Mouse (Mus musculus) C2C12 (cell line): ENCODE measurements at regions not wholly inside any gene's neighbourhood (a gene's known extent, or its start where the extent isn't known, plus 50 kb on each side); places are given as distances from the start of the nearest gene placed in this dataset.

Source experiments
- H3K27me3 ChIP-seq: one replicate; pipeline ENCODE4 v1.6.1; 2011; ENCODE audit not compliant: control insufficient read depth, insufficient read depth, insufficient read length
- H3K36me3 ChIP-seq: one replicate; pipeline ENCODE4 v1.6.1; 2011; ENCODE audit not compliant: control insufficient read depth, insufficient read depth
- H3K4me3 ChIP-seq: one replicate; pipeline ENCODE4 v1.5.1; 2011; ENCODE audit warnings: mild to moderate bottlenecking, control low read depth; ENCODE audit not compliant: poor library complexity, insufficient read depth, severe bottlenecking
- H3K79me2 ChIP-seq: one replicate; pipeline ENCODE4 v1.6.1; 2011; ENCODE audit not compliant: control insufficient read depth, insufficient read depth
- H3K79me3 ChIP-seq: one replicate; pipeline ENCODE4 v1.6.1; 2011; ENCODE audit warnings: low read depth, control low read depth
- H3ac ChIP-seq: one replicate; pipeline ENCODE3; 2011; ENCODE audit warnings: low read depth; ENCODE audit not compliant: control insufficient read depth, insufficient read length
- CEBPB ChIP-seq: IDR thresholded peaks from one replicate; pipeline ENCODE4 v1.6.1; 2011; ENCODE audit warnings: low read depth, mild to moderate bottlenecking, control low read depth, moderate library complexity
- CTCF ChIP-seq: IDR thresholded peaks from one replicate; pipeline ENCODE4 v1.5.1; 2011; ENCODE audit not compliant: control insufficient read depth, insufficient read depth, insufficient read length
- FOSL1 ChIP-seq: IDR thresholded peaks from one replicate; pipeline ENCODE4 v1.8.0; 2011; ENCODE audit warnings: mild to moderate bottlenecking, low read length; ENCODE audit not compliant: poor library complexity, insufficient read depth, severe bottlenecking
- MAX ChIP-seq: IDR thresholded peaks from one replicate; pipeline ENCODE4 v1.6.1; 2011; ENCODE audit warnings: mild to moderate bottlenecking, control low read depth
- MYOD1 ChIP-seq: IDR thresholded peaks from one replicate; pipeline ENCODE4 v1.6.1; 2011; ENCODE audit warnings: low read depth; ENCODE audit not compliant: control insufficient read depth, insufficient read length
- MYOG ChIP-seq: IDR thresholded peaks from one replicate; pipeline ENCODE4 v1.6.1; 2011; ENCODE audit not compliant: control insufficient read depth, insufficient read length; ENCODE audit errors: extremely low read depth
- USF1 ChIP-seq: IDR thresholded peaks from one replicate; pipeline ENCODE4 v1.6.1; 2011; ENCODE audit warnings: low read depth, mild to moderate bottlenecking, control low read depth, moderate library complexity

DNA sequence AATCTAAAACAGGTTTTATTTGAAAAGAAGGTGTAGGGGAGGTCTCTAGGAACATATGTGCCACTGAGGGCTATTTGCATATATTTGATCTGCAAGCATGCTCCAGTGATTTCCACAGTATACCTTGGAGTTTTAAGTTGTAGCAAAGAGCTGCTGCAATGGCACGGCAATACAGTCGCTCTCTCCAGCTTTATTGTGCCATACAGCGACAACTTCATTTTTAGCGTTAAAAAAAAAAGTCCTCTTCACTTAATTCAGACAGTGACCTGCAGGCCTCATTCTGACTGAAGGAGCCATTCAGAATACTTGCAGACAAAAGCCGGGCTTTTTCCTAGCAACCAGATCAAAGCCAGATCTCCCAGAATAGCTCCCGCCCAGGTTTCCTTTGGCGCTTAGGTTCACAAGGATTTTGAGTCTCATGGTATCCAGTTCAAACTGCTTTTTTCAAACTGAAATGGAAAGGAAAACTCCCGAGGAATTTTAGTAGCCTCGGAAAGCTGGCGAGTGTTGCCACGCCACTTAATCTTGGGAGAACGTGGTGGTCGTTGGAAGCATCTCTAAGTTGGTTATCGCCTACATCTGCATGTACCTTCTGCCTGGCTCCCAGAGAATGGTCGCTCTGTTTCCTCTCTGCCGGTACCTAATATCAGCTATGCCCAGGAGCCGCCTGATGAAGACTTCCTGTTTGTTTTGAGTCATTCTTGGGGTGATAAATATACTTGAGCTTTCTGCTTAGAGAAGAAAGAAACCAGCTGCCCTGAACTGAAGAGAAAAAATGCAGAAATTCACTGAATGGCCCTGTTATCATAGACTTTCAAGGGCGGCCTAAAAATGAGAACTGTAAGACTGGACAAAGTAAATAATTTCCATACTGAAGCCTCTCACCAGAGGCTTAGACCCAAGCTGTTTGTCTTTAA, 67.8 kb upstream of the Zeb2 start:
- H3K4me3 ChIP-seq = no peak overlapping the region
- no peak for TF ChIP-seq MYOD1
- no peaks in the 10 kb centered on the region for H3K79me2 ChIP-seq
- no peak overlapping the region for H3ac ChIP-seq
- H3K27me3 ChIP-seq = no peaks in the 10 kb centered on the region
- H3K79me3 ChIP-seq = no peaks in the 10 kb centered on the region
- no peaks in the 10 kb centered on the region for H3K36me3 ChIP-seq

DNA sequence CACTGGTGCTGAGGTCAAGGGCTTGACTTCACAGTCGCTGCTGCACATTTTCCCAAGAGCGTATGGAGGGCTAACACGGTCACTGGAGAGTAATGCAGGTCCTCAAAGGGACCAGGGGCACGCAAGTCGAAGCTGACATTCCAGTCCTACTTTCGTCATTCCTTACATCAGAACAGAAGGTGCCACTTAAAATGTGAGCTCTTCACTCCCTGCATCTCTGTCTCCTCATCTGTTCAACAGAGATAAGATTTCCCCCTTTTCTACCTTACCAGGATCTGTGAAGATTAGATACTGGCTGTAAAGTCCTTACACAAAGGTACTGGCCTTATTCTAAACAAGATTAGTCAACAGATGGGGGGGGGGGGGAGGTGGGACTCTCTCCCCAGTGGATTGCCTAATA, 67.0 kb upstream of the Zeb2 start:
- H3ac ChIP-seq = no peak overlapping the region
- H3K79me3 ChIP-seq = no peaks in the 10 kb centered on the region
- no peaks in the 10 kb centered on the region for H3K36me3 ChIP-seq
- H3K79me2 ChIP-seq = no peaks in the 10 kb centered on the region
- no peak for TF ChIP-seq CTCF
- TF ChIP-seq MYOG = no peak
- no peak for TF ChIP-seq MAX
- TF ChIP-seq FOSL1 = no peak
- no peak for TF ChIP-seq MYOD1
- TF ChIP-seq CEBPB = no peak
- TF ChIP-seq USF1 = no peak
- H3K27me3 ChIP-seq = no peaks in the 10 kb centered on the region
- H3K4me3 ChIP-seq = no peak overlapping the region

DNA sequence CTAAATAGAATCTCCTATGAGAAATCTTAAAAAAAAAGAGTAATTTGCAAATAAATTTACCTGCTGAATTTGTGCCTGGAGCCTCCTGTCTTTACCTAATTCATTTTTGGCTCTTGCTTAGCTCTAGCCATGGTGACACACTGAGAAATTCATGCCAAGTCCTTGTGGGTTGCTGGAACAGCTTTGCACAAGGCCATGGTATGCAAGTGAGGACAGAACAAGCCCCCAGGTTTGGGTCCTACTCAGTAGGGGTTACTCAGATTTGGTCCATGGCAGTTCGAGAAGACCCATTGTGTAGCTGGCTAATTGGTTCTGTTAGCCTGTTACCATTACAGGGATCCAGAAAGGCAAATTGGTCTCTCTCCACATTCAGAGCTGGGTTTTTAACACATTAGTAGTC, 65.7 kb upstream of the Zeb2 start:
- no peak overlapping the region for H3K4me3 ChIP-seq
- no peaks in the 10 kb centered on the region for H3K36me3 ChIP-seq
- no peak overlapping the region for H3ac ChIP-seq
- TF ChIP-seq USF1 (no peak), MYOG (no peak), FOSL1 (no peak), MAX (no peak), MYOD1 (no peak), CTCF (no peak), CEBPB (no peak)
- H3K79me3 ChIP-seq = no peaks in the 10 kb centered on the region
- H3K79me2 ChIP-seq = no peaks in the 10 kb centered on the region
- H3K27me3 ChIP-seq = no peaks in the 10 kb centered on the region

DNA sequence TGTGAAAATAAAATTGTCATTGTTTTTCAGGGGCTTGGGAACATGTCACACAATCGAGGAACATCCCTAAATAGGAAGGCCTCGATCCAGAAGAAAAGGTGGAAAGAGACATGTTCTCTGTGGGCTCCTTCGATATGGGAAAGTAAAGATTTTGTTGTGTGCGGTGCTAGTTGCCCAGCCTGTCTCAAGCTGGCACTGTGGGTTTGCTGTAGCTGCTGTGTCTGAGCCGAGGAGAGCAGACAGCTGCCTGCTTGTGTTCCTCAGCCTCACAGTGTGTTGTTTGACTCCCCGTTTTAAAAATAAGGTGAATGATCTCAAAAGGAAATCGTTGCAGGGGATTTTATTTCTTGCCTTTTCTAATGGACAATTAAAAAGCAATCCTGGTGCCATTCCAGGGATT, 64.4 kb upstream of the Zeb2 start:
- H3K79me3 ChIP-seq = no peaks in the 10 kb centered on the region

DNA sequence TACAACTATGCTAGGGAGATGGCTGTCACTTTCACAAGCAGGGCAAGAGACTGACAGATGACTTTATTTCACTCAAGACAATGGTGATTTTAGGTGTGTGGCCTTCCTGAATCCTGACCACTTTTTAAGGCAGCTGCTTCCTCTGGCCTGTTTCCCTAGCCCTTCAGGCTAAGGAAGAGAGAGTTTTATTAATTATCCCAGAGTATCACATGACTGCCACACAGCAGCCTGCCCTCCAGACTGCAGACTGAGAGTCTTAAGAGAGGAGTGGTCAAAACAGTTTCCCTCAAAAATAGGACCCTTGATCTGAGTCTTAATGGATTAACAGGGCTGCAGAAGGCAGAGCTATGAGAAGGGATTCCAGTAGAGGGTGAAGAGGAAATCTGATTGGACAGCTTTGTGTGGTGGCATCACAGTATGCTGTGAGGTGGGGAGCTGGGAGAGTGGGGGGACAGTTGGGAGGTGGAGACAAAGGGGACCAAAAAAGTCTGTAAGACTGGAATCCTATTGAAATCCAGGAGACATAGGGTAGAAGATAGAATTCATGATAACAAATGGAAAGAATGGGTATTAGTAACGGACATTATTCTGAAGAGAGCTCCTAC, 61.8 kb upstream of the Zeb2 start:
- no peak for TF ChIP-seq FOSL1
- TF ChIP-seq USF1 = no peak
- no peak for TF ChIP-seq MYOD1
- no peak for TF ChIP-seq MAX
- no peak for TF ChIP-seq CEBPB
- TF ChIP-seq CTCF = no peak
- TF ChIP-seq MYOG = no peak
- H3K36me3 ChIP-seq = no peaks in the 10 kb centered on the region
- H3K4me3 ChIP-seq = no peak overlapping the region
- H3K27me3 ChIP-seq = no peaks in the 10 kb centered on the region
- no peaks in the 10 kb centered on the region for H3K79me2 ChIP-seq
- no peak overlapping the region for H3ac ChIP-seq
- no peaks in the 10 kb centered on the region for H3K79me3 ChIP-seq

More for the DNA sequence above, 64.4 kb upstream of the Zeb2 start:
- Histone ChIP-seq H3K4me3 (no peak overlapping the region), H3K79me2 (no peaks in the 10 kb centered on the region), H3K27me3 (no peaks in the 10 kb centered on the region), H3K36me3 (no peaks in the 10 kb centered on the region), H3ac (no peak overlapping the region)
- TF ChIP-seq CEBPB (no peak), MAX (no peak), MYOG (no peak), USF1 (no peak), CTCF (no peak), MYOD1 (no peak), FOSL1 (no peak)

DNA sequence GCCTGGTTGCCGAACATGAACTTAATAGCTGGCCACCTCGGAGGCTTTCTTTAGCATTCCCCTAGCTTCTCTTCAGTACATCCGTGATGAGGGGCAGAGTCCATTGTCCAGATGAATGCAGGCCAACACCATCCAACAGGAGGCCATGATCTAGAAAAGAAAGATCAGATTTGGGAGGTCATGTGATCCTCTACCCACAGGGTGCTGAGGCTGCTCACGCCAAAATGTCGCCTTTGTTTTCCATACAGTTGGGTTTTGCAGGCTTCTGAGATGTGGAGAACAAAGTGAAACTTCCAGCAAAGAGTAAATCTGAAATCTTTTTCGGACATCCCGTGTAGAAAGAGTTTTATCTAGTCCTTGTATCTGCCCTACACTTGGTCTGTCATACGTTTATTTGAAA, 55.2 kb upstream of the Zeb2 start:
- Histone ChIP-seq H3ac (no peak overlapping the region), H3K79me2 (no peaks in the 10 kb centered on the region), H3K27me3 (no peaks in the 10 kb centered on the region), H3K4me3 (no peak overlapping the region), H3K79me3 (no peaks in the 10 kb centered on the region), H3K36me3 (no peaks in the 10 kb centered on the region)
- TF ChIP-seq CEBPB = no peak
- TF ChIP-seq MYOD1 = no peak
- no peak for TF ChIP-seq CTCF
- no peak for TF ChIP-seq MYOG
- no peak for TF ChIP-seq MAX
- no peak for TF ChIP-seq USF1
- no peak for TF ChIP-seq FOSL1
